24 mouse cellular contexts compared by ENCODE assay signal in the genomic region with DNA sequence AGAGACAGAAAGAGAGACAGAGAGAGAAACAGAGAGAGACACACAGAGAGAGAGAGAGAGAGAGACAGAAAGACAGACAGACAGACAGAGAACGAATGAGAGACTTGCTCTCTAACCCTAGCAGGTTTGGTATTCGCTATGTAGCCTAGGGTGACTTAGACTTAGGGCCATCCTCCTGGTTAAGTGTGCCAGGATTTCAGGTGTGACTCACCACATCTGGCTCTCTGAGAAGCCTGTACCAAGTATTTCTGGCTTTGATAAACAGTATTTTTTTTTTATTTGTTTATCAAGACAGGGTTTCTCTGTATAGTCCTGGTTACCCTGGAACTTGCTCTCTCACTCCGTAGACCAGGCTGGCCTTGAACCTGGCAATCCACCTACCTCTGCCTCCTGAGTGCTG. TPM values are rescaled to one million over a fixed set of nuclear protein-coding genes. Genes with fewer than 3 reads are reported as not detected.
A peak's percentile ranks its signal among the peaks of the same experiment; 100 is the strongest.
DNase-seq lines count a peak whose midpoint lies in the region; ATAC-seq lines count a peak whose summit lies in the region.
"Had no signal": no experiment of that assay in that cellular context is flagged by ENCODE, and none has a peak within 500 bp of the region (broad histone marks: within the 10 kb centered on the region; RNA-seq: fewer than 3 reads in every experiment).

No protein-coding gene starts in this region.

- H3K4me3 ChIP-seq in liver, embryonic 12.5 days = no peak overlapping the region

- 68% methylated on average over 3 of the region's 3 CpGs for WGBS in liver, embryonic 12.5 days (ENCODE audit: insufficient replicate concordance)

- H3K4me2 ChIP-seq in liver, embryonic 12.5 days = no peak overlapping the region

- no peaks in the 10 kb centered on the region for H3K36me3 ChIP-seq in liver, embryonic 12.5 days

- peak; percentile 49 for DNase-seq in adrenal gland, adult 2 months
- no peak for DNase-seq in adrenal gland, postnatal 4 days (ENCODE audit: low spot score in 2 of 2)
- DNase-seq in adrenal gland, postnatal 14 days = peak; percentile 46
- no peak for DNase-seq in adrenal gland, adult 8-10 months
- DNase-seq in 3T3-L1 (ENCODE audit: low read depth, low spot score) (peak; percentile 85), NIH3T3 (ENCODE audit: low read depth) (peak; percentile 61)
- no peak for DNase-seq in lung, adult 18-20 months
- DNase-seq: adrenal gland, postnatal 10 days; adrenal gland, postnatal 25 days; adrenal gland, postnatal 36 days; B cell, adult 2 months; cerebellum, adult 11 months; cerebellum, adult 11-12 months; cerebellum, adult 18-20 months; cerebellum, adult 2 months; cerebellum, adult 8-10 months; cerebellum, adult 9-10 months; cerebellum, adult 9-11 months; cerebellum, postnatal 10 days had no signal

- no peak for ATAC-seq in liver, embryonic 12.5 days
- ATAC-seq: activated CD4-positive, CD25-positive, alpha-beta regulatory T cell, adult 4 months; CD4-positive, CD25-positive, alpha-beta regulatory T cell, adult 4 months; Patski had no signal

- H3K27ac ChIP-seq in liver, embryonic 12.5 days = no peak overlapping the region

- no peaks in the 10 kb centered on the region for H3K9me3 ChIP-seq in liver, embryonic 12.5 days (replicated peaks)
- H3K9me3 ChIP-seq: G1E had no signal

- H3K9ac ChIP-seq in liver, embryonic 12.5 days = no peak overlapping the region

- H3K4me1 ChIP-seq in liver, embryonic 12.5 days = peaks cover 25% of the 10 kb centered on the region

- H3K27me3 ChIP-seq in liver, embryonic 12.5 days (replicated peaks) = peaks cover 10% of the 10 kb centered on the region; the same call in 1 of the 2 replicates
- H3K27me3 ChIP-seq: Patski had no signal

RNA-seq across cellular contexts. Expression of a gene that starts 4.5 kb away (rescaled TPM):
- total RNA-seq in adrenal gland, adult 2 months (2021) = 1 to 10 TPM; 1.8 to 5.1 TPM
- 2.9 and 3.0 TPM in 2 replicates for polyA plus RNA-seq in adrenal gland, adult 2 months (2012; rRNA removed)
- total RNA-seq in adrenal gland, postnatal 4 days (2021) = 10 to 100 TPM; 15.0 to 23.0 TPM
- 12.0 and 13.6 TPM in 2 replicates for total RNA-seq in adrenal gland, postnatal 14 days (2021)
- total RNA-seq in adrenal gland, adult 8-10 months (2022) = 1 to 10 TPM; 2.6 to 3.6 (median 2.7) TPM
- 63.4 and 69.1 TPM in 2 replicates for polyA plus RNA-seq in liver, embryonic 12.5 days (2016; fragmentation: Nextera tagmentation; extraction: Ambion mirVana)

RNA-seq across cellular contexts. Expression of a gene that starts 24.4 kb away (rescaled TPM):
- 10 to 100 TPM; 31.5 to 70.5 TPM for total RNA-seq in adrenal gland, adult 2 months (2021)
- polyA plus RNA-seq in adrenal gland, adult 2 months (2012; rRNA removed) = 235 and 298 TPM in 2 replicates
- 10 to 100 TPM; 97.4 to 99.5 TPM for total RNA-seq in adrenal gland, postnatal 4 days (2021)
- total RNA-seq in adrenal gland, postnatal 14 days (2021) = 91.3 and 98.0 TPM in 2 replicates
- total RNA-seq in adrenal gland, adult 8-10 months (2022) = 10 to 100 TPM; 58.3 to 76.8 (median 73.8) TPM
- 80.9 and 88.1 TPM in 2 replicates for polyA plus RNA-seq in liver, embryonic 12.5 days (2016; fragmentation: Nextera tagmentation; extraction: Ambion mirVana)
- polyA plus RNA-seq: G1E had no signal

RNA-seq across cellular contexts. Expression of a gene that starts 38.5 kb away (rescaled TPM):
- total RNA-seq in adrenal gland, adult 2 months (2021) = 1 to 10 TPM; 1.4 to 3.6 TPM
- polyA plus RNA-seq in adrenal gland, adult 2 months (2012; rRNA removed) = 3.2 and 4.2 TPM in 2 replicates
- 1 to 10 TPM; 6.0 to 6.1 TPM for total RNA-seq in adrenal gland, postnatal 4 days (2021)
- total RNA-seq in adrenal gland, postnatal 14 days (2021) = 3.4 and 3.8 TPM in 2 replicates
- total RNA-seq in adrenal gland, adult 8-10 months (2022) = 1 to 10 TPM; 2.5 to 4.9 (median 3.6) TPM
- polyA plus RNA-seq in liver, embryonic 12.5 days (2016; fragmentation: Nextera tagmentation; extraction: Ambion mirVana) = 1.5 and 1.9 TPM in 2 replicates
- polyA plus RNA-seq: CD4-positive, CD25-positive, alpha-beta regulatory T cell, adult 4 months had no signal

Comparison
In these comparisons a context has a peak if more than half of its experiments do, and no peak if none do; other contexts are left out.
1. DNase-seq: peak in adrenal gland, adult 2 months (single experiment), adrenal gland, postnatal 14 days (single experiment), 3T3-L1 (single experiment) and NIH3T3 (single experiment); none in adrenal gland, postnatal 4 days (0 of 2), adrenal gland, adult 8-10 months (single experiment) and lung, adult 18-20 months (0 of 2).